Mouse (Mus musculus): ENCODE results near the gene Fam83g.

DNA sequence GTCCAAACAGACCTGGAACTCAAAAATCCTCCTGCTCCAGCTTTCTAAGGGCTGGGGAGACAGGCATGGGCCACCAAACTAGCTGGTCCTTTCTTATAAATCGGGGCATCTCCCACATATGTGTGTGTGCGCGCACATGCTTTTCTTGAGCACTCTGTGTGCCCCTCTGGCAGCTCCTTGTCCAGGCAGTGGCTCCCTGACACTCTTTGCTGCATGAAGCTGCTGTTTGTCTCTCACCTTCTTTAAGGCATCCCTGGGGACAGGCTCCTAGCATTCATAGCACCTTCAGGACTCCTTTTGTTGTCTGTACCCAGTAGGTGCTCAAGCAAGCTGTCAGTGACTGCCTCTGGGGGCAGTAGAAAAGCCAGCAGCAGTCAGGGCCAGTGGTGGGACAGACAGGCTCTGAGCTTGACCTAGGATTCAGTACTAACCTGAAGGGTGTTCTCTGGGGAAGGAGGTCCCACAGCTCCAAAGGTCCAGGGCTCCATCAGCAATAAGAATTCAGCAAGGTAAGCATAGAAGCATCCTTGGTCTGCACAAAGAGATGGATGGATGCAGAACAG lies 25.4 kb upstream of the Fam83g start:
- TF ChIP-seq CTCF (IDR thresholded peaks at IDR 0.05; ENCODE audit: low read depth, low read length) (no peak), POLR2A (IDR thresholded peaks at IDR 0.05; ENCODE audit: borderline replicate concordance, low read depth, low read length) (no peak)
